Mouse (Mus musculus) hindbrain, postnatal 0 days (tissue): ENCODE results near the gene Wdr60. TPM values are rescaled to one million over a fixed set of nuclear protein-coding genes. Genes with fewer than 3 reads are reported as not detected.

Experiments used
- ATAC-seq: fragments of 200-750 bp; cut with Nextera tagmentation; 2 replicates; pipeline ENCODE4 v1.8.0; 2017; ENCODE audit warnings: mild to moderate bottlenecking, moderate TSS enrichment, moderate library complexity
- DNase-seq: peaks from one replicate; pipeline ENCODE4 v3.0.0-alpha.2; 2015; ENCODE audit warnings: low spot score
- H3K27ac ChIP-seq: fragments of 300-500 bp; sonication (generic); 2 replicates; pipeline ENCODE4 v1.5.1; 2014; ENCODE audit warnings: mild to moderate bottlenecking
- H3K27me3 ChIP-seq: fragments of 300-500 bp; sonication (generic); 2 replicates; pipeline ENCODE4 v1.6.1; 2014; ENCODE audit warnings: low read length, mixed read lengths; ENCODE audit not compliant: insufficient read depth
- H3K36me3 ChIP-seq: fragments of 300-500 bp; sonication (generic); 2 replicates; pipeline ENCODE4 v1.6.1; 2014; ENCODE audit warnings: low read length, mixed read lengths; ENCODE audit not compliant: insufficient read depth
- H3K4me1 ChIP-seq: fragments of 300-500 bp; sonication (generic); 2 replicates; pipeline ENCODE4 v1.6.1; 2014; ENCODE audit warnings: antibody characterized with exemption, low read length, mixed read lengths; ENCODE audit not compliant: insufficient read depth
- H3K4me2 ChIP-seq: fragments of 300-500 bp; sonication (generic); 2 replicates; pipeline ENCODE4 v1.6.1; 2014; ENCODE audit warnings: low read depth, mild to moderate bottlenecking, low read length, moderate library complexity, mixed read lengths
- H3K4me3 ChIP-seq: fragments of 300-500 bp; sonication (generic); 2 replicates; pipeline ENCODE4 v1.5.1; 2014; ENCODE audit warnings: low read length
- H3K9ac ChIP-seq: fragments of 300-500 bp; sonication (generic); replicated peaks from 2 replicates; pipeline ENCODE4 v1.6.1; 2014; ENCODE audit warnings: mild to moderate bottlenecking, low read length, moderate library complexity, mixed read lengths
- H3K9me3 ChIP-seq: fragments of 300-500 bp; sonication (generic); 2 replicates; pipeline ENCODE4 v1.6.1; 2016; ENCODE audit warnings: low read length, mixed read lengths
- CTCF ChIP-seq: IDR thresholded peaks from 2 replicates; pipeline ENCODE4 v1.5.1; 2016; ENCODE audit warnings: antibody characterized with exemption, control low read depth, low read depth
- WGBS: fragments of 180-500 bp; shearing (Covaris S2); extraction: QIAGEN DNeasy Blood & Tissue Kit; methylation state at CpG from one replicate; pipeline ENCODE4 v1.1.7; 2014; 5-methylcytosine and 5-hydroxymethylcytosine counted together
- microRNA-seq, 2 experiments: library from miRNA; unstranded; fragments of <30 nt; microRNA quantifications; one replicate each; pipeline ENCODE4; 2016
- polyA plus RNA-seq: library from polyadenylated mRNA; unstranded; fragments of >200 nt; fragmentation: Nextera tagmentation; extraction: Ambion mirVana; gene quantifications from 2 replicates; pipeline ENCODE4 v1.2.1, GENCODE M21; 2015
- total RNA-seq: library from RNA; depleted of rRNA; stranded (reverse); fragments of >200 nt; gene quantifications from 2 replicates; pipeline ENCODE4 v1.2.3, GENCODE M21; 2014; rRNA removed

Gene Wdr60
- total and polyA plus RNA-seq, 2 experiments from 2014 or later, result 8.4 to 16.8 TPM

DNA sequence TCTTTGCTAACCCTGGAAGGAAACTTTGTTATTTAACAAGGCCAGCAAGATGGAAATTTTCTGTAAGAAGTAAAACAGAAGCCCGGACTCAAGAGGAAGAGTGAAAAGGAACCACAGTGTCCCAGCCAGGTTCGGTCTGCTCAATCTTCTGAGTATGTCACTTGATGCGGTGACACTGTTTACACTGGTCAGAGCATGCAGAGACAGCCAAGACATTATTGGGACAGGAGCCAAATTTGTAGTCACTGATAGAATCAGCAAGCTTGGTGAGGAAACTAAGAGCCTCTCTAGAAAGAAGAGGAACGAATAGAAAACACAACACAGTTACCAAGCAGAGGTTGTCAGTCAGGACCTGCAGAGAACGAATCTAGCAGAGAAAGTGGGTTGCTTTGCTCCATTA lies 93.2 kb downstream of the Wdr60 start:
- Histone ChIP-seq H3K9ac (no peak overlapping the region), H3K9me3 (no peaks in the 10 kb centered on the region), H3K4me1 (no peaks in the 10 kb centered on the region), H3K4me3 (no peak overlapping the region), H3K27ac (no peak overlapping the region), H3K4me2 (no peak overlapping the region), H3K27me3 (no peaks in the 10 kb centered on the region), H3K36me3 (no peaks in the 10 kb centered on the region)
- no peak for TF ChIP-seq CTCF
- 62% methylated on average over 5 of the region's 5 CpGs for WGBS
- DNase-seq (peak; percentile 41), ATAC-seq (no peak)

DNA sequence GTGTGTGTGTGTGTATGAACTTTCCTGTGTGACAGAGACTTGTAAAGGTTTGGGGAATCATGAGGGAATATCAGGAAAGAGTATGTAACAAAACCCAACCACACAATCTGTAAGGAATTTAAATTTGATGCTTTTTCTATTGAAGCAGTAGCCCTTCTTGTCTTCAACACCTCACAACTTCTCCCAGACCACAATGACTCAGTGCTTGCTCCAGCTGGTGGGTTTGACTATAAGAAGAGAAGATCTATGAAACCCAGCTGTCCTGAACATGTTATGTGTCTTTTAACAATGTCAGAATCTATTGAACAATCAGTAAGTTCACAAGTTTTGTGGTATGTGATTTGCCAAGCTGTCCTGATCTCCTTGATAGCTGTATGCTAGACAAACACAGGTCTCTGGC lies 97.5 kb downstream of the Wdr60 start:
- H3K27me3 ChIP-seq, result no peaks in the 10 kb centered on the region
- H3K27ac ChIP-seq, result no peak overlapping the region
- TF ChIP-seq CTCF, result no peak
- H3K9me3 ChIP-seq, result no peaks in the 10 kb centered on the region
- no peaks in the 10 kb centered on the region for H3K36me3 ChIP-seq
- H3K4me3 ChIP-seq, result no peak overlapping the region
- no peak overlapping the region for H3K4me2 ChIP-seq
- no peaks in the 10 kb centered on the region for H3K4me1 ChIP-seq
- H3K9ac ChIP-seq, result no peak overlapping the region
- ATAC-seq (no peak), DNase-seq (no peak)

DNA sequence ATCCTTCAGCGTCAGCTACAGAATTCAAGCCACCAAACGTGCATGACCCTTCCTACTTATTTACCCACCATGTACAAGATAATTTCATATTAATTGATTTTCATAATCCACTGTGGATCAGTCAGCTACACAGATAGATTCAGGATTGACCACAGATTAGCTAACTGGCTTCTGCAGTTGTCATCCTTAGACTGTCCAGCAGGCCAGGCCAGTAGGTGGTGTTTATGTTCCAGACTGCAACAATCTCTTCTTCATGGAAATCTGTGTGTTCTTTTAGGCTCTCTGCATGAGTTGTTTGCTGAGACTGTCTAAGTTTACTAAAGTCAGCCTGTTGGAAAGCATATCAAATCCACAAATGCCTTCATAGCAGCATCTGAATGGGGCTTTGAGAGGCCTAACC lies 103.1 kb downstream of the Wdr60 start:
- no peak overlapping the region for H3K4me3 ChIP-seq
- no peaks in the 10 kb centered on the region for H3K4me1 ChIP-seq
- no peaks in the 10 kb centered on the region for H3K36me3 ChIP-seq
- 85% methylated on average over 2 of the region's 2 CpGs for WGBS
- no peak overlapping the region for H3K27ac ChIP-seq
- no peak for DNase-seq
- TF ChIP-seq CTCF, result 0 out of 2 replicates have a peak, but pooled peaks have one; percentile 11
- H3K4me2 ChIP-seq, result no peak overlapping the region
- no peaks in the 10 kb centered on the region for H3K9me3 ChIP-seq
- H3K27me3 ChIP-seq, result no peaks in the 10 kb centered on the region
- H3K9ac ChIP-seq, result no peak overlapping the region
- no peak for ATAC-seq

DNA sequence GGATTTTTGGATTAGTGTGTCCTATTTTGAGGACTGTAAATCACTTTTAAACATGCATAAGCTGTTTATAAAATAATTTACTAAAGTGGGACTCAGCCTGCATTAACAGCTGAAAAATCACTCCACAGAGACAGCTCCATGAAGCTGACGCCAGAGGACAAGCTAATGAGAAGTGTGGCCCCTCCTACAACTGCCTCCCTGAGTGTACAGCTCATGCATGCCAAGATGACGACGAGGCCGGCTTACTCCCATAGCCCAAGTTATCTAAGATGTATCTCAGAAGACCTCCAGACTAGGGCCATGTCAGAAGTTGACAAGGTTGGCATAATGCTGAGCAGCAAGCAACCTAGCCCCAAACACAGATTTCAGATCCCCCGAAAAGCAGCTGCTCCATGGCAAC lies 103.6 kb downstream of the Wdr60 start:
- H3K4me2 ChIP-seq, result no peak overlapping the region
- no peak for ATAC-seq
- H3K27me3 ChIP-seq, result no peaks in the 10 kb centered on the region
- no peak overlapping the region for H3K4me3 ChIP-seq
- 68% methylated on average over 5 of the region's 5 CpGs for whole genome bisulfite sequencing
- H3K4me1 ChIP-seq, result no peaks in the 10 kb centered on the region
- no peaks in the 10 kb centered on the region for H3K36me3 ChIP-seq
- no peak for TF ChIP-seq CTCF
- no peaks in the 10 kb centered on the region for H3K9me3 ChIP-seq
- no peak overlapping the region for H3K27ac ChIP-seq
- DNase-seq, result no peak
- H3K9ac ChIP-seq, result no peak overlapping the region

DNA sequence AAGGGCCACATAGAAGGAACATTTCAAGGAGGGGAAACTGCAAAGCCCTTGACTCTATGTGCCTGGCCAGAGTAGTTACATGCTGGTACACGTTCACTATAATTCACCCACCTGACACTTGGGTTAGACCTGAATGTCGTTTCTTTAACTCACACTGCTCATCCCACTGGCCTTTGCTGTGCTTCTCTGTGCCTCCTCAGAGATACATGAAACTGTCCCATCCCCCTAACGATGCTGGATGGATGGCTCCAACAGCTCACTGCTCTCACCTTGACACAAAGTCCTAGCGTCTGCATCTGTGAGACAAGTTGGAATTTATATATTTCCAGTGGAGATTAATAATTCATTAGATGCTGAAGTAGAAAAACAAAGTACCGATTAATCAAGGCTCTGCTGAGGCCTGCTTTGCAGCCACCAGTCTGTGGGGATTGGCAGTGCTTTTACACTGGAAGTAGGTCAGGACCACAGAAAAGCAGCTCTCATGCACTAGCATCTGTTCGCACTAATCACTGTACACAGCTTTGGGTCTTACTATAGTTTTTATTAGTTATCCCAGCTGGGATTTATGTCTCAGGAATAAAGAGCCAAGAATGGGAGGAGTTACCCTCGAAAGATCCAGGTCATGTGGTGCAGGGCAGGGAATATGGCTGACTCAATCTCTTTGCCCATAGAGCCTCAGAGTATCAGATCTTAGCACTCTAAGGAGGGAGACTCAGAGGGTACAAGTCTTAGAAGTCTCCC lies 105.9 kb downstream of the Wdr60 start:
- WGBS, result 74% methylated on average over 7 of the region's 7 CpGs
- Histone ChIP-seq H3K4me1 (no peaks in the 10 kb centered on the region), H3K9me3 (no peaks in the 10 kb centered on the region), H3K27me3 (no peaks in the 10 kb centered on the region), H3K4me2 (no peak overlapping the region), H3K4me3 (no peak overlapping the region), H3K9ac (no peak overlapping the region), H3K36me3 (no peaks in the 10 kb centered on the region), H3K27ac (no peak overlapping the region)
- DNase-seq (no peak), ATAC-seq (0 out of 2 replicates have a peak, but pooled peaks have one; percentile 58)
- no peak for TF ChIP-seq CTCF

Small RNA genes lying within 50 kb of the gene (microRNA-seq; reads per million reads assigned to microRNA genes)
- gene Gm23190, result 0 reads per million in 2 experiments

Other genes starting within 250 kb of the Wdr60 start
- 30.5 and 33.5 TPM in 2 replicates for gene Zfp386, start 215.3 kb downstream of the Wdr60 start, total RNA-seq
- 33.3 and 35.9 TPM in 2 replicates for gene Zfp386, start 215.3 kb downstream of the Wdr60 start, polyA plus RNA-seq
- 3.3 and 5.3 TPM in 2 replicates for gene Vipr2, start 185.3 kb downstream of the Wdr60 start, total RNA-seq
- 0.65 and 2.0 TPM in 2 replicates for gene Vipr2, start 185.3 kb downstream of the Wdr60 start, polyA plus RNA-seq
- gene Gm11027, start 12.4 kb upstream of the Wdr60 start, total RNA-seq, result not detected in 2 replicates
- not detected in 2 replicates for gene Gm11027, start 12.4 kb upstream of the Wdr60 start, polyA plus RNA-seq
- gene Esyt2, start 18.2 kb upstream of the Wdr60 start, total RNA-seq, result 33.9 and 36.7 TPM in 2 replicates
- gene Esyt2, start 18.2 kb upstream of the Wdr60 start, polyA plus RNA-seq, result 8.6 and 8.9 TPM in 2 replicates
- gene Ncapg2, start 142.4 kb upstream of the Wdr60 start, total RNA-seq, result 8.8 and 24.0 TPM in 2 replicates
- 6.0 and 6.3 TPM in 2 replicates for gene Ncapg2, start 142.4 kb upstream of the Wdr60 start, polyA plus RNA-seq
- gene Ptprn2, start 222.7 kb upstream of the Wdr60 start, total RNA-seq, result 101 and 104 TPM in 2 replicates
- gene Ptprn2, start 222.7 kb upstream of the Wdr60 start, polyA plus RNA-seq, result 16.9 and 18.4 TPM in 2 replicates